Mouse (Mus musculus) C2C12 (cell line): ENCODE measurements around the gene Nsun2.

Experiments used
- CTCF ChIP-seq: IDR thresholded peaks from one replicate; pipeline ENCODE4 v1.5.1; 2011; ENCODE audit not compliant: control insufficient read depth, insufficient read depth, insufficient read length
- MAX ChIP-seq: IDR thresholded peaks from one replicate; pipeline ENCODE4 v1.6.1; 2011; ENCODE audit warnings: mild to moderate bottlenecking, control low read depth
- MYOD1 ChIP-seq: IDR thresholded peaks from one replicate; pipeline ENCODE4 v1.6.1; 2011; ENCODE audit warnings: low read depth; ENCODE audit not compliant: control insufficient read depth, insufficient read length
- MYOG ChIP-seq: IDR thresholded peaks from one replicate; pipeline ENCODE4 v1.6.1; 2011; ENCODE audit not compliant: control insufficient read depth, insufficient read length; ENCODE audit errors: extremely low read depth

DNA sequence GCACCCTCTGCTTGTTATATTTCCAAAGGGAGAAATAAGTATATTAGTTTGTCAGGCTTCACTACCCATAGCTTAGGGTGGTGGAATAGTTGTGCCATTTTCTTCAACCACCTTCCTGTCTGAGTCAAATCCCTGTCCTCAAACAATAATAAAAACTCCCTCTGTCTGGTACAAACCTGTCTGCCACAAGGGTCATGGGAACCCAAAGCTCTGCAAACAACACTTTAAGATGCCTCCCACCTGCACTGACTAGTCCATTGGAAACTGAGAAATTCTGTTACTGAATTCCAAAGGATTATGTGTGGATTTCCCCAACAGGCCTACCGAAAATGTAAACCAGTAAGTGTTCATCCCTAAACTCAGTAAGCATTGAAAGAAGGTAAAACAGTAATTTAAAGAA, 71.1 kb downstream of the Nsun2 start:
- TF ChIP-seq MAX (no peak), CTCF (no peak), MYOD1 (no peak), MYOG (no peak)
